Mouse (Mus musculus) layer of hippocampus, postnatal 10 days (tissue): ENCODE data around the gene Ltb. TPM values are rescaled to one million over a fixed set of nuclear protein-coding genes. Genes with fewer than 3 reads are reported as not detected.

Source experiments
- DNase-seq, 2 experiments: peaks; one replicate each; pipeline ENCODE4 v3.0.0; 2021; ENCODE audit warnings: low spot score in 2 of 2
- long read RNA-seq: library from polyadenylated mRNA; stranded (forward); transcript quantifications from one replicate; pipeline ENCODE4 v2.0.0, GENCODE M21; 2023
- total RNA-seq, 2 experiments: library from RNA; stranded (reverse); gene quantifications; 2 replicates each; pipeline ENCODE4 v1.2.3; 2021

Ltb gene
- total RNA-seq, result 1 to 10 TPM in 1 of 2 experiments, under 1 TPM in 1; 0.74 to 1.2 TPM
- long read RNA-seq, partial matches to known transcripts, result 0 of 1 reads
- long read RNA-seq, other reads (novel, unspliced or antisense), result 1 of 1 reads

- no peak for DNase-seq
Observed at GRCm38 (mm10) chr17:35193881-35194843, at the start of gene Ltb. Gene Ltb, plus strand, starts transcription at chr17:35194439.

DNA sequence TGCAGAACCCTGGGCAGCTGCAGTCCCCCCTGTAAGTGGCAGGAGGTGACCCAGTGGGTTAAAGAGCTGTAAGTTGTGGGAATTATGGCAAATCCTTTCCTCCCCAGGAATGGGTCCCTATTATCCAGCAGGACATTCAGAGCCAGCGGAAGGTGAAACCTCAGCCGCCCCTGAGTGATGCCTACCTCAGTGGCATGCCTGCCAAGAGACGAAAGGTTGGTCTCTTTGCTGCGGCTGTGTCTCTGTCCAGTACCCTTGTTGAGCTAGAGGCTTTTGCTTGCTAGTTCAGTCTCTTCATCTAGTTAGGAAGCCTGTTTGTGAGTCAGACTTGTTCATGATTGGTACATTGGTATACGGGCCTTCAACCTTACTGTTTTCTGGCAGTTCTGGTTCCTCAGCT is 48.1 kb upstream of the Ltb start:
- no peak for DNase-seq

GRCm38 (mm10) chr17:35147348-35147747 is 46.9 kb upstream of the Ltb start:
- no peak for DNase-seq

GRCm38 (mm10) chr17:35147922-35148639 is 46.2 kb upstream of the Ltb start:
- no peak for DNase-seq

GRCm38 (mm10) chr17:35152121-35152520 is 42.1 kb upstream of the Ltb start:
- DNase-seq, result no peak

GRCm38 (mm10) chr17:35153077-35153476 is 41.2 kb upstream of the Ltb start:
- no peak for DNase-seq

DNA sequence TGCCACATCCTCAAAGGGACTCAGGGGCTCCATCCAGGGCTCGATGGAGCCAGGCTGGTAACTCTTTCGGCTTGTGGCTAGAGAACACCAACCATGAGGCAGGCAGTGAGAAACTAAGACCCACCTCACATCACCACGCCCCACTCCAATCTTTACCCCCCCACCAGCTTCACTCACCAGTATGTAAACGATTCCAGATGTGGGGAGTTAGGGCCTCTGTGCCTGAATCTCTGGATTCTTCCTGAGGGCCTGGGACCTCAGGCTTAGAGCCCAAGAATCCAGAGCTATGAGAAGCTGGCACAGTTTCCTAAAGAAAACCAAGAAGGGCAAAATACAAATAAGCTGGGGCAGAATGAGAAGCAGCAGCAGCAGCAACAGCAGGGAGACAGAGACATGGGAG is 40.3 kb upstream of the Ltb start:
- DNase-seq, result no peak

DNA sequence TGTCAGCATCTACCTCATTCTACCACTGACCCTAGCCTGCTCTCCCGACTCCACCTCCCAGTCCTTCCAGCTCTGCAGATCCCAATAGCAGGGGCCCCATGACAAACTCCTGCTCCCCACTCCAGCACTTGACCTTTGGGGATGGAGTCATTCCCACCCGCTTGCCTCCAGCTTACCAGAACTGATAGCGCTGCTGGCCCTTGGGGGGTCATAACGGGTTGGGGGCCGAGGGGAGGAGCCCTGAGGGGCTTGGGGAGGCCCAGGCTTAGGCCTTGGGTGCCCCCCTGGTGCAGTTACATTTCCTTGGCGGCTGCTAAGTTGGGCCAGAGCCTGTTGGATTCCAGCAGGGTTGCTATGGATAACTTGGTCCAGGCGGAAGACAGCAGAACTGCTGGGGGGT is 39.6 kb upstream of the Ltb start:
- DNase-seq, result no peak

- no peak for DNase-seq
Observed at GRCm38 (mm10) chr17:35155451-35155850, 38.8 kb upstream of the Ltb start.

GRCm38 (mm10) chr17:35156461-35157200 is 37.6 kb upstream of the Ltb start:
- DNase-seq, result no peak

- no peak for DNase-seq
Observed at GRCm38 (mm10) chr17:35157254-35157653, 37.0 kb upstream of the Ltb start.

DNA sequence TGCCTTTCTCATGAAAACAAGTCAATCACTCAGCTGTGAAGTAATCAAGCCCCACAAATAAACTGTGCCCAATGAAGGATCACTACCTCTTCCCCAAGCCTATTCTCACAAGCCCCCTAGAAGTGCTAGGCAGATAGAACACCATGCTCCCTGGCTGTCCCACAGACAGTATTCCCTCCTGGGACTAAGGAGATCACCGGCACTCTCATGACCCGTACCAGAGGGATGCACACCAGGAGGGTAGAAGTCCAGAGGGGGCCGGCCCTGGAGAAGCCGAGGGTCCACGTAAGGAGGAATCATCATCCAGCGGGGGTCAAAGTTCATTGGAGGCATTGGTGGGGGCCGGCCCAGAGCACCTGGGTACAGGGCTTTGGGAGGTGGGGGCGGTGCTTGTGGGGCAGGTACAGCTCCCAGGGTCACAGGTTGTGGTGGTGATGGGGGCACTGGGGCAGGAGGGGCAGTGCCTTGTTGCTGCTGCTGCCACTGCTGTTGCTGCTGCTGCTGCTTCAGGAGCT is 36.5 kb upstream of the Ltb start:
- DNase-seq, result no peak

- DNase-seq, result no peak
Observed at GRCm38 (mm10) chr17:35158850-35159593, 35.2 kb upstream of the Ltb start.

- DNase-seq, result no peak
Observed at GRCm38 (mm10) chr17:35159638-35160037, 34.6 kb upstream of the Ltb start.

GRCm38 (mm10) chr17:35161421-35161820 is 32.8 kb upstream of the Ltb start:
- DNase-seq, result no peak

- DNase-seq, result no peak
Observed at GRCm38 (mm10) chr17:35162121-35162520, 32.1 kb upstream of the Ltb start.

- no peak for DNase-seq
Observed at GRCm38 (mm10) chr17:35162730-35163129, 31.5 kb upstream of the Ltb start.

- DNase-seq, result no peak
Observed at GRCm38 (mm10) chr17:35163326-35164081, 30.7 kb upstream of the Ltb start.

DNA sequence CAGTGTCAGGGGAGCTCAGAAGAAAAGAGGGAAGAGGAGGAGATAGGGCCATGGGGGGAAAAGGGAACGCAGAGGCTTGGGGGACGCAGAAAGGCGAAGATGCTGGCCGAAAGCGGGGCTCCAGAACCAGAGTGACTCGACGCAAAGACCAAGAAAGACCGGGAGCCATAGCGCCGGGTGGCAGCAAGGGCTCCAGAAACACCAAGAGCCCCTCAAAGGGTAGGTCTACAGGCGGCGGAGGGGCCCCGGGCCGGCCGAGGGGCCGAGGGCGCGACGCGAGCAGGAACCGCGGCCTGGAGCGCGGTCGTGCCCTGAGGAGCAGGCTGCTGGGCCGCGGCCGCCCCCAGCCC is 30.0 kb upstream of the Ltb start:
- DNase-seq, result no peak
